Mouse (Mus musculus) urinary bladder, postnatal 4 days (tissue): Measurements from ENCODE around the gene Coasy.

Source experiments
- DNase-seq, 2 experiments: peaks; one replicate each; pipeline ENCODE4 v3.0.0; 2021 to 2022; ENCODE audit warnings: low spot score in 2 of 2

Coasy gene

GRCm38 (mm10) chr11:101131701-101132100 is 49.3 kb downstream of the Coasy start:
- no peak for DNase-seq

- DNase-seq: no peak
Measured at GRCm38 (mm10) chr11:101133037-101133436, 50.7 kb downstream of the Coasy start.

GRCm38 (mm10) chr11:101134217-101134865 is 52.0 kb downstream of the Coasy start:
- no peak for DNase-seq
